Mouse (Mus musculus): ENCODE data around the gene Amfr. TPM values are rescaled to one million over a fixed set of nuclear protein-coding genes. Genes with fewer than 3 reads are reported as not detected.
A peak's percentile ranks its signal among the peaks of the same experiment; 100 is the strongest.
"Not testable (repeated sequence)": the region's sequence is repeated elsewhere in the genome, so short reads cannot be mapped to it uniquely, and the experiment has no call there.

Gene Amfr
- total and polyA plus RNA-seq, 3 experiments: 86.7 to 126 (median 102) TPM

DNA sequence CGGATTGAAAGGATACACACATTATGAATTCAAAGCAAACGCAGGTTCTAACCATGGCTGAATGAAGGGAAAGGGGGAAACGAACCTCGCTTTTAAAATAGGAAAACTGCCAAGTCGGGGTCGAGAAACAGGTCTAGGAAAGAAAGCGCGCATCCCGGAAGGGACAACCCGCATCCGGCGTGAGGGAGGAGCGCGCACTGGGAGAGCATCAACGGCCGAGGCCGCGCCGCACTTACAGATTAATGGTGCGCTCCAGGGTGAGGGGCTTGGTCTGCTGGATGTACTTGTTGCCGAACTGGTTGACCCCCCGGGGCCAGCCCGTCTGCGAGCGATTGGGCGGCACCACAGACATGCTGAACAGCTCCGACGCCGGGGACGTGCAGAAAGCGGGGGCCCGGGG, 23.9 kb upstream of the Amfr start:
- in situ Hi-C loops (cut with MboI; ENCODE audit: low pct_ligation_motif_present, low pct_unique_long_range_greater_than_20kb, low sequenced_read_pairs); dilution Hi-C loops (cut with MboI; ENCODE audit: extremely low pct_ligation_motif_present, extremely low pct_unique_long_range_greater_than_20kb, low sequenced_read_pairs); H3K27me3 ChIP-seq (replicated peaks); H3K9me3 ChIP-seq (replicated peaks; ENCODE audit: low read length): not testable (repeated sequence)
- Histone ChIP-seq H3K79me2 (replicated peaks; ENCODE audit: control insufficient read depth, extremely low read depth, insufficient read depth, poor library complexity, severe bottlenecking) (peaks cover 55% of the 10 kb centered on the region), H3K4me3 (replicated peaks in 1 of 3; ENCODE audit: low read depth in 2 of 3, low read length in 2 of 3, poor library complexity in 1 of 3) (peak overlapping the region; percentile 75 to 84 (median 78)), H3K4me2 (ENCODE audit: insufficient read depth, low read depth, poor library complexity, severe bottlenecking) (peak overlapping the region; percentile 91; the same call in 1 of the 2 replicates), H3K36me3 (replicated peaks in 1 of 2; ENCODE audit: control insufficient read depth in 1 of 2, insufficient read depth in 1 of 2, low read length in 1 of 2) (peaks cover 10 to 32% of the 10 kb centered on the region in 2 experiments), H3K27ac (ENCODE audit: insufficient read depth, low read depth) (peak overlapping the region; percentile 63), H3K9ac (ENCODE audit: insufficient read depth, low read depth) (peak overlapping the region; percentile 97), H3K4me1 (ENCODE audit: control insufficient read depth in 1 of 2, insufficient read depth in 2 of 2) (peaks cover 9 to 41% of the 10 kb centered on the region in 2 experiments)
- peak; percentile 55; the same call in 1 of the 2 replicates for TF ChIP-seq MAX (IDR thresholded peaks at IDR 0.05; ENCODE audit: low read length)
- peak; percentile 67; the same call in 1 of the 2 replicates for TF ChIP-seq NELFE (IDR thresholded peaks at IDR 0.05; ENCODE audit: low read depth, low read length)
- TF ChIP-seq SIN3A (IDR thresholded peaks at IDR 0.05; ENCODE audit: low read length): 0 out of 2 replicates have a peak, but pooled peaks have one; percentile 34
- TF ChIP-seq TBP (conservative IDR thresholded peaks at IDR 0.05; ENCODE audit: low read depth, low read length): 0 out of 2 replicates have a peak, but pooled peaks have one; percentile 13
- DNase-seq (ENCODE audit: extremely low read depth): peak; percentile 77

DNA sequence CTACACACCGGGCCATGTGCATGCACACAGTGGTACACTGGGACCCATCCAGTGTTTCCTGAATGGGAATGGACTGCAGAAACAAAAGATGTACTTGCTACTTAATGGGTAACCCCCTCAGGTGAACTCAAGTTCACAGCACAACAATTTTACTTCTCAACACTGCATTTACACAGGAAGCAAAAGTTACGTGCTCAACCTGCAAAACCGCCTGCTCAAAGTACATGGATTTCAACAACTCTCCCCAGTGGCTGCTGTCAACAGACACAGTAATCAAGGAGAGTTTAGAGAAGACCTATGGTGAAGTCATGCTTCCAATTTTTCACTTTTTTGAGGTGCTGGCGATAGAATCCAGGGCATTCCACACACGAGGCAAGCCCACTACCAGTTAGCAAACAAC, 22.6 kb upstream of the Amfr start:
- Histone ChIP-seq H3K79me2 (replicated peaks; ENCODE audit: control insufficient read depth, extremely low read depth, insufficient read depth, poor library complexity, severe bottlenecking) (peaks cover 61% of the 10 kb centered on the region), H3K4me3 (replicated peaks in 1 of 3; ENCODE audit: low read depth in 2 of 3, low read length in 2 of 3, poor library complexity in 1 of 3) (peak overlapping the region; percentile 32 to 75 (median 69)), H3K9me3 (replicated peaks; ENCODE audit: low read length) (no peaks in the 10 kb centered on the region), H3K27ac (ENCODE audit: insufficient read depth, low read depth) (0 out of 2 replicates have a peak overlapping the region, but pooled peaks have one; percentile 4), H3K9ac (ENCODE audit: insufficient read depth, low read depth) (peak overlapping the region; percentile 97), H3K36me3 (replicated peaks in 1 of 2; ENCODE audit: control insufficient read depth in 1 of 2, insufficient read depth in 1 of 2, low read length in 1 of 2) (peaks cover 15 to 35% of the 10 kb centered on the region in 2 experiments), H3K27me3 (replicated peaks) (no peaks in the 10 kb centered on the region), H3K4me1 (ENCODE audit: control insufficient read depth in 1 of 2, insufficient read depth in 2 of 2) (peaks cover 9 to 41% of the 10 kb centered on the region in 2 experiments), H3K4me2 (ENCODE audit: insufficient read depth, low read depth, poor library complexity, severe bottlenecking) (peak overlapping the region; percentile 91)
- TF ChIP-seq CHD1 (IDR thresholded peaks at IDR 0.05; ENCODE audit: low read depth, low read length): peak; percentile 52; the same call in 1 of the 2 replicates
- no peak for TF ChIP-seq USF2 (conservative IDR thresholded peaks at IDR 0.05; ENCODE audit: low read depth, low read length)
- in situ Hi-C loops (cut with MboI; ENCODE audit: low pct_ligation_motif_present, low pct_unique_long_range_greater_than_20kb, low sequenced_read_pairs) (no loop called here), dilution Hi-C loops (cut with MboI; ENCODE audit: extremely low pct_ligation_motif_present, extremely low pct_unique_long_range_greater_than_20kb, low sequenced_read_pairs) (no loop called here)
- no peak for DNase-seq (ENCODE audit: extremely low read depth)

DNA sequence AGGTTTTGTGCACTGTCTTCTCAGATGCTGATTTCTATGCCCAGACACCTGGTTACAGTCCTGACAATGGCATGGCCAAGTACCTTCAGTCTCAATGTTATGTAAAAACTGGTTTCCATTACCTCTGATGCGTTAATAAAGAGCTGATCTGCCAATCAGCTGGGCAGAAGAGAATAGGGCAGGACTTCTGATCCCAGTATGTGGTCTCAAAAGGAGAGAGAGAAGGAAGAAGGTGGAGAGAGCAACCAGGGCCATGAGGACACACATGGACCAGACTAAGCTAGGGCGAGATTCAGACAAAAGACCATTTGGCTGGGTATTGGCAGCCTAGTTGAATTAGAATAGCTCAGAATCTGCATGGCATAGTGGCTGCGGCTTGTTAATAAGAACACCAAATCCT, 21.0 kb upstream of the Amfr start:
- Histone ChIP-seq H3K27me3 (replicated peaks) (no peaks in the 10 kb centered on the region), H3K4me2 (ENCODE audit: insufficient read depth, low read depth, poor library complexity, severe bottlenecking) (no peak overlapping the region), H3K9me3 (replicated peaks; ENCODE audit: low read length) (no peaks in the 10 kb centered on the region), H3K9ac (ENCODE audit: insufficient read depth, low read depth) (no peak overlapping the region), H3K79me2 (replicated peaks; ENCODE audit: control insufficient read depth, extremely low read depth, insufficient read depth, poor library complexity, severe bottlenecking) (peaks cover 67% of the 10 kb centered on the region), H3K27ac (ENCODE audit: insufficient read depth, low read depth) (no peak overlapping the region), H3K4me1 (ENCODE audit: control insufficient read depth in 1 of 2, insufficient read depth in 2 of 2) (peaks cover 9 to 35% of the 10 kb centered on the region in 2 experiments), H3K4me3 (replicated peaks in 1 of 3; ENCODE audit: low read depth in 2 of 3, low read length in 2 of 3, poor library complexity in 1 of 3) (no peak overlapping the region), H3K36me3 (replicated peaks in 1 of 2; ENCODE audit: control insufficient read depth in 1 of 2, insufficient read depth in 1 of 2, low read length in 1 of 2) (peaks cover 24 to 36% of the 10 kb centered on the region in 2 experiments)
- dilution Hi-C loops (cut with MboI; ENCODE audit: extremely low pct_ligation_motif_present, extremely low pct_unique_long_range_greater_than_20kb, low sequenced_read_pairs): no loop called here
- TF ChIP-seq CTCF (conservative IDR thresholded peaks at IDR 0.05 in 1 of 2, IDR thresholded peaks at IDR 0.05 in 1 of 2; ENCODE audit: low read depth in 2 of 2, low read length in 2 of 2) (no peak), MEF2A (IDR thresholded peaks at IDR 0.05; ENCODE audit: borderline replicate concordance, low read depth, low read length) (no peak), ZKSCAN1 (IDR thresholded peaks at IDR 0.05; ENCODE audit: borderline replicate concordance, low read depth, low read length) (no peak), USF1 (IDR thresholded peaks at IDR 0.05; ENCODE audit: low read depth, low read length) (no peak), GABPA (IDR thresholded peaks at IDR 0.05; ENCODE audit: insufficient replicate concordance, low read depth, low read length) (no peak), ZNF384 (IDR thresholded peaks at IDR 0.05; ENCODE audit: low read depth, low read length) (no peak), PAX5 (IDR thresholded peaks at IDR 0.05; ENCODE audit: low read length) (no peak), MXI1 (IDR thresholded peaks at IDR 0.05; ENCODE audit: low read depth, low read length) (no peak), IRF4 (IDR thresholded peaks at IDR 0.05; ENCODE audit: low read depth, low read length) (no peak), RCOR1 (conservative IDR thresholded peaks at IDR 0.05; ENCODE audit: low read depth, low read length) (no peak), JUND (conservative IDR thresholded peaks at IDR 0.05; ENCODE audit: low read depth, low read length) (no peak), ETS1 (conservative IDR thresholded peaks at IDR 0.05; ENCODE audit: low read depth, low read length) (no peak), MAFK (IDR thresholded peaks at IDR 0.05; ENCODE audit: insufficient replicate concordance, low read length) (no peak), POLR2AphosphoS2 (IDR thresholded peaks at IDR 0.05; ENCODE audit: low read depth, low read length) (no peak), CHD2 (IDR thresholded peaks at IDR 0.05; ENCODE audit: low read length) (no peak)
- in situ Hi-C loops (cut with MboI; ENCODE audit: low pct_ligation_motif_present, low pct_unique_long_range_greater_than_20kb, low sequenced_read_pairs): no loop called here
- no peak for DNase-seq (ENCODE audit: extremely low read depth)
